Mouse (Mus musculus) gastrocnemius, postnatal 14 days (tissue): ENCODE measurements around the gene Spryd3. TPM values are rescaled to one million over a fixed set of nuclear protein-coding genes. Genes with fewer than 3 reads are reported as not detected.
"Not testable (repeated sequence)": the region's sequence is repeated elsewhere in the genome, so short reads cannot be mapped to it uniquely, and the experiment has no call there.

Experiments used
- DNase-seq: peaks from one replicate; pipeline ENCODE4 v3.0.0; 2021; ENCODE audit warnings: mixed read lengths
- intact Hi-C: fragments of 180-260 bp; cut with DNase I; formaldehyde crosslinking; loops from one replicate; pipeline ENCODE4 v1.15.1; 2025; ENCODE audit warnings: low total_unique reads
- total RNA-seq, 2 experiments: library from RNA; stranded (reverse); gene quantifications; 2 replicates each; pipeline ENCODE4 v1.2.3; 2021

Spryd3 gene
- total RNA-seq, 2 experiments from 2014 or later, result 10.0 to 12.0 TPM

DNA sequence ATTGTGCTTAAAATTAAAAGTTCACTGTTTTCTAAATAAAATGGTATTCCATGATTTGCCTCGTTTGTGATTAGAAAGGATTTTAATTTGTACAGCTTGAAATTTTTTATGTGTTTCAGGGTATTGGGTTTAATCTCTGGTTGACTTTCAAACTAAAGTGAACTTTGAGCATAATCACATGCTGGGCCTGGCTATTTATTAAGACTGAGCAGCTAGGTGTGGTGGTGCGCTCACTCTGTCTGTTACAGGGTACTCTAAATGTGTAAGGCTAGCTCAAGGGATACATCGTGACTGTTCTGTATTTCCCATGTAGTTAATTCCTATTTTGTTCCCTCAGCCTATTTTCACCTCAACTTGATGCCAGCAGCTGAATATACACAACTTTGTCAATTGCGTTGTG, 53.9 kb downstream of the Spryd3 start:
- no peak for DNase-seq
- intact Hi-C loops, result no loop called here

GRCm38 (mm10) chr15:102080429-102080828, 55.6 kb downstream of the Spryd3 start:
- intact Hi-C loops, result no loop called here
- no peak for DNase-seq

GRCm38 (mm10) chr15:102079924-102080323, 56.1 kb downstream of the Spryd3 start:
- intact Hi-C loops, DNase-seq: not testable (repeated sequence)

- no peak for DNase-seq
- intact Hi-C loops, result no loop called here
These were observed 56.8 kb downstream of the Spryd3 start for GRCm38 (mm10) chr15:102079221-102079620.

DNA sequence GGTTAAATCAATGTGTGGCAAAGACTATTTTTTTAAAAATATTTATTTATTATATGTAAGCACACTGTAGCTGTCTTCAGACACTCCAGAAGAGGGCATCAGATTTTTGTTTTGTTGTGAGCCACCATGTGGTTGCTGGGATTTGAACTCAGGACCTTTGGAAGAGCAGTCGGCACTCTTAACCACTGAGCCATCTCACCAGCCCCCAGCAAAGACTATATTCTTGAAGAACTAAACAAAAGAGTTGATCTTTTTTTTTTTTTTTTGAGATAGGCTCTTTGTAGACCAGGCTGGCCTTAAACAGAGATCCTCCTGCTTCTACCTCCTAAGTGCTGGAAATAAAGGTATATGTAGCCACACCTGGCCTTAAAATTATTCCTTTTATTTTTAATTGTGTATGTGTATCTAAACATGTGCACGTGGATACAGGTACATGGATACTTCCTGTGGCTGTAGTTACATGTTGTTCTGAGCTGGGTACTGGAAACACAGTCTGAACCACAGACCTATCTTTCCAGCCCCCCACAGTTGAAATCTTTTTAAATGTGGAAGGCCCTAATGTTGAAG, 58.8 kb downstream of the Spryd3 start:
- intact Hi-C loops, result no loop called here

GRCm38 (mm10) chr15:102074876-102075585, 61.0 kb downstream of the Spryd3 start:
- no peak for DNase-seq
- intact Hi-C loops, result no loop called here

More for the DNA sequence above, 58.8 kb downstream of the Spryd3 start:
- no peak for DNase-seq

- intact Hi-C loops, result no loop called here
These were observed 61.8 kb downstream of the Spryd3 start for GRCm38 (mm10) chr15:102074070-102074731.

GRCm38 (mm10) chr15:102073559-102074069, 62.4 kb downstream of the Spryd3 start, which contains the start of gene Eif4b:
TSS of gene Eif4b (plus strand) at chr15:102073773.
- DNase-seq, result peak; percentile 100
- intact Hi-C loops, result no loop called here

More at GRCm38 (mm10) chr15:102074070-102074731, 61.8 kb downstream of the Spryd3 start:
- DNase-seq, result peak; percentile 70

DNA sequence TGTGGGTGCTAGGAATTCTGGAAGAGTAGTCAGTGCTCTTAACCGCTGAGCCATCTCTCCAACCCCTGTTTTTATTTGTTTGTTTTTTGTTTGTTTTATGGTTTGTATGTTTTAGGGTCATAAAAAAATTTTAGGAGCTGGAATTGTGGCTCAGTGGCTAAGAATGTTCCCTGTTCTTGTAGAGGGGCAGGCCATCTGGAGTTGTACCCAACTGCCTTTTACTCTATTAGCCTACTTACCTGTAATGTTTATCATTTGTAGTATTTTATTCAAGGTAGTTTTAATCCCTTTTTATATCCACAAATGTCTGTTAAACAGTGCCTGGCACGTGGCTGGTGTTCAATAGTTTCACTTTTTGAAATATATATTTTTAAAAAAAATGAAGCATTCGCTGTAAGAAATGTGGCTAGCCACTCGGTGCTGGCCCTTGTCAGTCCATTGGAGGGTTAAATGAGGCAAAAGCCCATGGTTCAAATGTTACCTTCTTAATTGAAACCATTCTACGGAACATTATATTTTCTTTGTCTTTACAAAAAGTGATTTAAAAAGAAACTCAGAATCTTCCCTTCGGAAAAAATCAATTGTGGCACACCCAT, 63.0 kb downstream of the Spryd3 start:
- intact Hi-C loops, result no loop called here
- no peak for DNase-seq

DNA sequence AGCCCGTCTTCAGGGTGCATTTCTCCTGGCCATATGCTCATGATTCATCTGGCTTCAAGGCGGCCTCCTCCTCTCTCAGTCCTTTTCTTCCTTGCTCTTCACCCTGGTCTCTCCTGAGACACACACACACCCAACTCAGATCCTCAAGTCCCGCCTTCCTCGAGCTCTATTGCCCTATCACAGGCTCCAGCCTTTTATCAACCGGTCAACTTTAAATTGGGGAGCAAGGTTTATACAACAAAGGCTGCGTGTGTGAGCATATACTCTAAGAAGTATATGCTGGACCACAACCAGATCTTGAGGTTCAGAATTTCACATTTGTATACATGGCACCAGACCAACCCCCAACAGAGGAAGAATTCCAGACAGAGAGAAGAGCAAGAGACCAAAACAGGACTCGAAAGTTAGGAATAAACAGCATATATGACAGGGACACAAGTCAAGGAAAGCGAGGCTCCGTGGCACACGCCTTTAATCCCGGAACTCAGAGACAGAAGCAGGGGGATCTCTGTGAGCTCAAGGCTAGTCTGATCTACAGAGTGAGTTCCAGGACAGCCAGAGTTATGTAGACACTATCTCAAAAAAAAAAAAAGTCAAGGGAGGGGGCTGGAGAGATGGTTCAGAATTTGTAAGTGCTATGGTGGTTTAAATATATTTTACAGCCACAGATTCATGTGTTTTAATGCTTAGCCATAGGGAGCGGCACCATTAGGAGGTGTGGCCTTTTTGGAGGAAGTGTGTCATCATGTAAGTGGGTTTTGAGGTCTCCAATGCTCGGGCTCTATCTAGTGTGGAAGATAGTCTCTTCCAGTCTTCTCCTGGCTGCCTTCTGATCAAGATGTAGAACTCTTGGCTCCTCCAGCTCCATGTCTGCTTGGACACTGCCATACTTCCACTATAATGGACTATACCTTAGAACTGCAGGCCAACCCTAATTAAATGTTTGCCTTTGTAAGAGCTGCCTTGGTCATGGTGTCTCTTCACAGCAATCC, 65.3 kb downstream of the Spryd3 start:
- intact Hi-C loops, result no loop called here
- DNase-seq, result no peak

Other genes starting within 250 kb of the Spryd3 start
- not detected for gene Krt76, start 243.3 kb downstream of the Spryd3 start, total RNA-seq
- gene Krt4, start 211.5 kb downstream of the Spryd3 start, total RNA-seq, result under 1 TPM in 1 of 2 experiments, not detected in 1; 0.16 TPM
- gene Krt79, start 195.9 kb downstream of the Spryd3 start, total RNA-seq, result not detected
- gene Krt78, start 181.9 kb downstream of the Spryd3 start, total RNA-seq, result not detected
- under 1 TPM; 0.49 to 0.92 TPM for gene Krt8, start 131.8 kb downstream of the Spryd3 start, total RNA-seq
- gene Krt18, start 108.1 kb downstream of the Spryd3 start, total RNA-seq, result 1 to 10 TPM in 1 of 2 experiments, under 1 TPM in 1; 0.42 to 1.6 TPM
- 100 to 1,000 TPM; 130 to 139 TPM for gene Eif4b, start 62.5 kb downstream of the Spryd3 start, total RNA-seq
- 10 to 100 TPM; 29.8 to 45.6 TPM for gene Tns2, start 35.8 kb downstream of the Spryd3 start, total RNA-seq
- gene Igfbp6, start 8.1 kb upstream of the Spryd3 start, total RNA-seq, result 10 to 100 TPM; 65.6 to 80.6 TPM
- under 1 TPM in 1 of 2 experiments, not detected in 1; 0.13 TPM for gene Soat2, start 14.3 kb upstream of the Spryd3 start, total RNA-seq
- 10 to 100 TPM; 27.6 to 30.5 TPM for gene Zfp740, start 67.0 kb upstream of the Spryd3 start, total RNA-seq
- gene Csad, start 68.5 kb upstream of the Spryd3 start, total RNA-seq, result 10 to 100 TPM; 14.1 to 15.6 TPM
- gene Itgb7, start 95.7 kb upstream of the Spryd3 start, total RNA-seq, result 1 to 10 TPM; 1.0 to 1.1 TPM
- 10 to 100 TPM; 12.9 to 13.2 TPM for gene Rarg, start 121.3 kb upstream of the Spryd3 start, total RNA-seq
- gene Gm9918, start 134.3 kb upstream of the Spryd3 start, total RNA-seq, result not detected
- 10 to 100 TPM; 14.5 to 14.9 TPM for gene Mfsd5, start 143.2 kb upstream of the Spryd3 start, total RNA-seq
- 1 to 10 TPM; 1.1 to 4.1 TPM for gene Espl1, start 160.0 kb upstream of the Spryd3 start, total RNA-seq
- 100 to 1,000 TPM; 212 to 228 TPM for gene Pfdn5, start 189.9 kb upstream of the Spryd3 start, total RNA-seq
- 10 to 100 TPM; 17.6 to 19.0 TPM for gene Myg1, start 195.5 kb upstream of the Spryd3 start, total RNA-seq
- gene Aaas, start 214.5 kb upstream of the Spryd3 start, total RNA-seq, result 1 to 10 TPM; 7.2 to 8.4 TPM
- gene Sp7, start 230.9 kb upstream of the Spryd3 start, total RNA-seq, result under 1 TPM; 0.11 to 0.14 TPM